Mouse (Mus musculus): ENCODE measurements around the gene Duoxa1.

- TF ChIP-seq CTCF (conservative IDR thresholded peaks at IDR 0.05; ENCODE audit: low read length) (no peak), NANOG (IDR thresholded peaks at IDR 0.05; ENCODE audit: borderline replicate concordance, low read length) (no peak)
Observed at GRCm38 (mm10) chr2:122332222-122332621, 18.7 kb upstream of the Duoxa1 start.
